10 mouse cellular contexts compared by ENCODE assay signal in genomic region chr8:22091568-22091967, GRCm38 (mm10). TPM values are rescaled to one million over a fixed set of nuclear protein-coding genes. Genes with fewer than 3 reads are reported as not detected.
DNase-seq lines count a peak whose midpoint lies in the region; ATAC-seq and TF ChIP-seq lines count a peak whose summit lies in the region.
"Had no signal": no experiment of that assay in that cellular context is flagged by ENCODE, and none has a peak within 500 bp of the region (broad histone marks: within the 10 kb centered on the region; RNA-seq: fewer than 3 reads in every experiment).

No protein-coding gene starts in this region.

- H3K4me3 ChIP-seq in forebrain, embryonic 10.5 days = no peak overlapping the region
- no peak overlapping the region for H3K4me3 ChIP-seq in forebrain, embryonic 15.5 days
- H3K4me3 ChIP-seq in lung, embryonic 14.5 days (ENCODE audit: low read depth, low read length) = no peak overlapping the region
- H3K4me3 ChIP-seq: megakaryocyte, embryonic 14.5 days had no signal

- DNase-seq in forebrain, embryonic 10.5 days (ENCODE audit: extremely low spot score, low spot score) = peak; percentile 16
- peak; percentile 40 for DNase-seq in lung, embryonic 14.5 days
- no peak for DNase-seq in lung, postnatal 25 days (ENCODE audit: low spot score)
- DNase-seq in c-Kit-positive CD71-negative TER-119-negative erythroid progenitor cells, embryonic 14.5 days (ENCODE audit: low read depth) = peak; percentile 8
- DNase-seq in cerebellum, adult 11 months = no peak

- ATAC-seq in forebrain, embryonic 15.5 days (replicated peaks) = no peak
- ATAC-seq in lung, embryonic 14.5 days (ENCODE audit: insufficient read depth) = no peak
- peak; percentile 59; the same call in 1 of the 2 replicates for ATAC-seq in megakaryocyte-erythroid progenitor cell, adult 5-6 weeks (replicated peaks; ENCODE audit: low FRiP score, low TSS enrichment, poor library complexity, severe bottlenecking)
- ATAC-seq in monocyte, adult 5-6 weeks (replicated peaks; ENCODE audit: insufficient number of reproducible peaks, low FRiP score, low TSS enrichment, poor library complexity, severe bottlenecking) = no peak

- H3K4me1 ChIP-seq in forebrain, embryonic 10.5 days = no peaks in the 10 kb centered on the region
- H3K4me1 ChIP-seq in forebrain, embryonic 15.5 days = no peaks in the 10 kb centered on the region
- H3K4me1 ChIP-seq in lung, embryonic 14.5 days (ENCODE audit: insufficient read depth) = no peaks in the 10 kb centered on the region
- H3K4me1 ChIP-seq: megakaryocyte, embryonic 14.5 days had no signal

- no peaks in the 10 kb centered on the region for H3K9me3 ChIP-seq in forebrain, embryonic 10.5 days
- no peaks in the 10 kb centered on the region for H3K9me3 ChIP-seq in forebrain, embryonic 15.5 days
- no peaks in the 10 kb centered on the region for H3K9me3 ChIP-seq in lung, embryonic 14.5 days (ENCODE audit: low read depth, low read length)
- H3K9me3 ChIP-seq: megakaryocyte, embryonic 14.5 days had no signal

- WGBS in forebrain, embryonic 10.5 days = 54% methylated on average over 8 of the region's 8 CpGs
- WGBS in forebrain, embryonic 15.5 days = 49% methylated on average over 8 of the region's 8 CpGs
- WGBS in lung, embryonic 14.5 days = 49% methylated on average over 8 of the region's 8 CpGs

- H3K4me2 ChIP-seq in forebrain, embryonic 15.5 days (replicated peaks) = no peak overlapping the region
- H3K4me2 ChIP-seq in lung, embryonic 14.5 days = no peak overlapping the region

- no peaks in the 10 kb centered on the region for H3K36me3 ChIP-seq in forebrain, embryonic 10.5 days (replicated peaks)
- H3K36me3 ChIP-seq in forebrain, embryonic 15.5 days = no peaks in the 10 kb centered on the region
- no peaks in the 10 kb centered on the region for H3K36me3 ChIP-seq in lung, embryonic 14.5 days (ENCODE audit: insufficient read depth)

- H3K27ac ChIP-seq in forebrain, embryonic 10.5 days = no peak overlapping the region
- H3K27ac ChIP-seq in forebrain, embryonic 15.5 days (replicated peaks) = no peak overlapping the region
- H3K27ac ChIP-seq in lung, embryonic 14.5 days (ENCODE audit: low read depth) = no peak overlapping the region

- TF ChIP-seq CTCF in lung, embryonic 14.5 days (IDR thresholded peaks at IDR 0.05; ENCODE audit: low read depth) = peak; percentile 56

- H3K9ac ChIP-seq in forebrain, embryonic 15.5 days (replicated peaks) = no peak overlapping the region
- no peak overlapping the region for H3K9ac ChIP-seq in lung, embryonic 14.5 days

- no peaks in the 10 kb centered on the region for H3K27me3 ChIP-seq in forebrain, embryonic 10.5 days (ENCODE audit: poor library complexity, severe bottlenecking)
- H3K27me3 ChIP-seq in forebrain, embryonic 15.5 days = no peaks in the 10 kb centered on the region
- no peaks in the 10 kb centered on the region for H3K27me3 ChIP-seq in lung, embryonic 14.5 days (ENCODE audit: insufficient read depth, low read length)

RNA-seq across cellular contexts. Expression of gene Alg11, which starts 31.0 kb away (rescaled TPM):
- 34.6 and 41.6 TPM in 2 replicates for polyA plus RNA-seq in forebrain, embryonic 10.5 days (2016; fragmentation: Nextera tagmentation; extraction: Ambion mirVana)
- polyA plus RNA-seq in forebrain, embryonic 15.5 days (2015; fragmentation: Nextera tagmentation; extraction: Ambion mirVana) = 29.9 and 31.2 TPM in 2 replicates
- polyA plus RNA-seq in lung, embryonic 14.5 days (2014; fragmentation: Nextera tagmentation; extraction: Ambion mirVana) = 27.6 and 34.4 TPM in 2 replicates
- total RNA-seq in megakaryocyte-erythroid progenitor cell, adult 5-6 weeks (2014; fragmentation: Nextera tagmentation) = 15.7 and 19.1 TPM in 2 replicates
- 19.9 and 22.9 TPM in 2 replicates for total RNA-seq in megakaryocyte-erythroid progenitor cell, adult 5-6 weeks (2017)
- total RNA-seq in monocyte, adult 5-6 weeks (2017) = 11.0 to 16.5 TPM (median 11.2 TPM) in 3 replicates

RNA-seq across cellular contexts. Expression of gene Atp7b, which starts 31.5 kb away (rescaled TPM):
- polyA plus RNA-seq in forebrain, embryonic 10.5 days (2016; fragmentation: Nextera tagmentation; extraction: Ambion mirVana) = 2.3 and 2.7 TPM in 2 replicates
- polyA plus RNA-seq in forebrain, embryonic 15.5 days (2015; fragmentation: Nextera tagmentation; extraction: Ambion mirVana) = 1.3 and 1.7 TPM in 2 replicates
- polyA plus RNA-seq in lung, embryonic 14.5 days (2014; fragmentation: Nextera tagmentation; extraction: Ambion mirVana) = 1.9 and 2.2 TPM in 2 replicates
- total RNA-seq in megakaryocyte-erythroid progenitor cell, adult 5-6 weeks (2014; fragmentation: Nextera tagmentation) = 50.4 and 51.5 TPM in 2 replicates
- total RNA-seq in megakaryocyte-erythroid progenitor cell, adult 5-6 weeks (2017) = 14.3 and 29.1 TPM in 2 replicates
- not detected in 3 replicates for total RNA-seq in monocyte, adult 5-6 weeks (2017)

RNA-seq across cellular contexts. Expression of gene Nek5, which starts 33.3 kb away (rescaled TPM):
- not detected in 2 replicates for polyA plus RNA-seq in forebrain, embryonic 10.5 days (2016; fragmentation: Nextera tagmentation; extraction: Ambion mirVana)
- polyA plus RNA-seq in forebrain, embryonic 15.5 days (2015; fragmentation: Nextera tagmentation; extraction: Ambion mirVana) = 0.52 and 1.1 TPM in 2 replicates
- polyA plus RNA-seq in lung, embryonic 14.5 days (2014; fragmentation: Nextera tagmentation; extraction: Ambion mirVana) = 0.26 and 0.27 TPM in 2 replicates
- total RNA-seq in megakaryocyte-erythroid progenitor cell, adult 5-6 weeks (2014; fragmentation: Nextera tagmentation) = not detected in 2 replicates
- not detected in 2 replicates for total RNA-seq in megakaryocyte-erythroid progenitor cell, adult 5-6 weeks (2017)
- not detected in 3 replicates for total RNA-seq in monocyte, adult 5-6 weeks (2017)
- total RNA-seq: hematopoietic stem cell, adult 5-6 weeks had no signal

Comparison
In these comparisons a context has a peak if more than half of its experiments do, and no peak if none do; other contexts are left out.
1. DNase-seq: peak in forebrain, embryonic 10.5 days (single experiment), lung, embryonic 14.5 days (single experiment) and c-Kit-positive CD71-negative TER-119-negative erythroid progenitor cells, embryonic 14.5 days (single experiment); none in lung, postnatal 25 days (single experiment) and cerebellum, adult 11 months (single experiment).